Mouse (Mus musculus): Measurements from ENCODE around the gene Apol6.

DNA sequence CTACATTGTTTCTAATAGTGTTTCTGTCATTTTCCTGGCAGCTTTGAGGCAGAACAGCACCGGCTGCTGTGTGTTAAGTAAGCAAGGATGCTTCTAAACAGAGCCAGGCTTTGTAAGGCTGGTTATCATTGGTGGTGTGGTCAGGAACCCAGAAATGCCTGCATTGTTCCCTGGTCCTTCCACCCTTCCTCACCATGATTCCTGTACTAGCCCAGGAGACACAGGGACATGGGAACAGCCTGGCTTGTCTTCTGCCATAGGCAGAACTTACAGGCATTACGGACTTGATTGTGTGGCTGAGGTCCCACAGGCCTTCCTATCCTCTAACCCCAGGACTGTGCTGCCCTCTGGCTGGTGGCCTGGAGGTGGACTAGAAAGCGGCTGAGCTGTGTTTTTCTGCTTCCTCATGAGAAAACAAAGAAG lies 23.9 kb downstream of the Apol6 start:
- TF ChIP-seq CTCF (IDR thresholded peaks at IDR 0.05; ENCODE audit: borderline replicate concordance, control insufficient read depth, extremely low read depth, insufficient read depth, low read length, poor library complexity) = no peak
- no peak for TF ChIP-seq POLR2A (IDR thresholded peaks at IDR 0.05; ENCODE audit: control insufficient read depth, extremely low read depth, insufficient read depth, low read length, poor library complexity)

Measured in thymus, adult 2 months (tissue).